8 mouse cellular contexts compared by ENCODE assay signal in genomic region chr2:36090853-36091741, GRCm38 (mm10). TPM values are rescaled to one million over a fixed set of nuclear protein-coding genes. Genes with fewer than 3 reads are reported as not detected.
DNase-seq lines count a peak whose midpoint lies in the region; ATAC-seq and TF ChIP-seq lines count a peak whose summit lies in the region.

No protein-coding gene starts in this region.

- WGBS in lung, adult 2 months, result 23% methylated on average over 70 of the region's 70 CpGs
- WGBS in neural tube, embryonic 15.5 days, result 1% methylated on average over 70 of the region's 70 CpGs

- TF ChIP-seq POLR2A in lung, adult 2 months (IDR thresholded peaks at IDR 0.05; ENCODE audit: borderline replicate concordance, extremely low read depth, low read depth, low read length), result no peak

- peak; percentile 22 to 46 for DNase-seq in heart, adult 18-20 months
- DNase-seq in heart, adult 9 months (ENCODE audit: low spot score in 2 of 2), result no peak
- peak; percentile 69 for DNase-seq in gastrocnemius, adult 2 months
- DNase-seq in kidney, adult 11 months, result peak; percentile 61
- peak; percentile 21 for DNase-seq in lung, adult 2 months
- DNase-seq in thymus, postnatal 4 days, result peak; percentile 80

- H3K27ac ChIP-seq in brown adipose tissue, adult 24 weeks (replicated peaks; ENCODE audit: low read depth, low read length), result no peak overlapping the region
- no peak overlapping the region for H3K27ac ChIP-seq in gastrocnemius, adult 2 months
- no peak overlapping the region for H3K27ac ChIP-seq in neural tube, embryonic 15.5 days (replicated peaks)

- H3K4me3 ChIP-seq in brown adipose tissue, adult 24 weeks (ENCODE audit: insufficient read depth, low read depth, low read length), result peak overlapping the region; percentile 27
- peak overlapping the region; percentile 65 for H3K4me3 ChIP-seq in gastrocnemius, adult 2 months
- no peak overlapping the region for H3K4me3 ChIP-seq in lung, adult 2 months (replicated peaks; ENCODE audit: extremely low read depth, low read depth, low read length)
- peak overlapping the region; percentile 38 for H3K4me3 ChIP-seq in neural tube, embryonic 15.5 days (replicated peaks)

- TF ChIP-seq CTCF in gastrocnemius, adult 2 months (IDR thresholded peaks at IDR 0.05), result no peak
- no peak for TF ChIP-seq CTCF in lung, adult 2 months (IDR thresholded peaks at IDR 0.05; ENCODE audit: insufficient read depth, low read length)

- H3K9ac ChIP-seq in neural tube, embryonic 15.5 days (replicated peaks), result no peak overlapping the region

- H3K27me3 ChIP-seq in neural tube, embryonic 15.5 days (replicated peaks), result peaks cover 99% of the 10 kb centered on the region

- H3K4me2 ChIP-seq in neural tube, embryonic 15.5 days, result peak overlapping the region; percentile 73

- peaks cover 4% of the 10 kb centered on the region; the same call in 1 of the 2 replicates for H3K4me1 ChIP-seq in brown adipose tissue, adult 24 weeks (ENCODE audit: control insufficient read depth, insufficient read depth, insufficient read length, low read length)
- H3K4me1 ChIP-seq in lung, adult 2 months (ENCODE audit: control insufficient read depth, insufficient read depth, low read length), result 0 out of 2 replicates have a peak, but pooled peaks cover 2% of the 10 kb centered on the region
- H3K4me1 ChIP-seq in neural tube, embryonic 15.5 days, result peaks cover 23% of the 10 kb centered on the region

- intact Hi-C loops in gastrocnemius, adult 2 months (cut with DNase I), result loop anchor here (5.0 kb wide), 1 partner anchor 44 kb away; the partner anchor contains the start of genes Morn5 and Ndufa8

- H3K36me3 ChIP-seq in neural tube, embryonic 15.5 days, result no peaks in the 10 kb centered on the region

- ATAC-seq in neural tube, embryonic 15.5 days (ENCODE audit: low FRiP score), result peak; percentile 43

- no peaks in the 10 kb centered on the region for H3K9me3 ChIP-seq in neural tube, embryonic 15.5 days (replicated peaks)

RNA-seq across cellular contexts. Expression of gene Lhx6, which starts 14.1 kb away (rescaled TPM):
- total RNA-seq in heart, adult 18-20 months (2021), result 1 to 10 TPM; 1.6 to 1.7 TPM
- polyA plus RNA-seq in brown adipose tissue, adult 24 weeks (2012; ENCODE audit: insufficient read depth, insufficient read length, missing spikeins), result 0.46 and 0.95 TPM in 2 replicates
- total RNA-seq in gastrocnemius, adult 2 months (2021), result 1 to 10 TPM; 1.6 to 2.6 TPM
- polyA plus RNA-seq in lung, adult 2 months (2012; rRNA removed), result 1.8 and 3.6 TPM in 2 replicates
- 0.67 and 1.2 TPM in 2 replicates for polyA plus RNA-seq in neural tube, embryonic 15.5 days (2015; fragmentation: Nextera tagmentation; extraction: Ambion mirVana)

RNA-seq across cellular contexts. Expression of gene Morn5, which starts 41.8 kb away (rescaled TPM):
- not detected for total RNA-seq in heart, adult 18-20 months (2021)
- not detected in 2 replicates for polyA plus RNA-seq in brown adipose tissue, adult 24 weeks (2012; ENCODE audit: insufficient read depth, insufficient read length, missing spikeins)
- total RNA-seq in gastrocnemius, adult 2 months (2021), result not detected
- 3.0 and 4.4 TPM in 2 replicates for polyA plus RNA-seq in lung, adult 2 months (2012; rRNA removed)
- 1.3 and 1.4 TPM in 2 replicates for polyA plus RNA-seq in neural tube, embryonic 15.5 days (2015; fragmentation: Nextera tagmentation; extraction: Ambion mirVana)

RNA-seq across cellular contexts. Expression of gene Ndufa8, which starts 41.9 kb away (rescaled TPM):
- 100 to 1,000 TPM; 687 to 800 TPM for total RNA-seq in heart, adult 18-20 months (2021)
- 607 and 660 TPM in 2 replicates for polyA plus RNA-seq in brown adipose tissue, adult 24 weeks (2012; ENCODE audit: insufficient read depth, insufficient read length, missing spikeins)
- total RNA-seq in gastrocnemius, adult 2 months (2021), result 100 to 1,000 TPM; 298 to 413 TPM
- polyA plus RNA-seq in lung, adult 2 months (2012; rRNA removed), result 52.3 and 56.0 TPM in 2 replicates
- 337 and 374 TPM in 2 replicates for polyA plus RNA-seq in neural tube, embryonic 15.5 days (2015; fragmentation: Nextera tagmentation; extraction: Ambion mirVana)

RNA-seq across cellular contexts. Expression of gene Mrrf, which starts 45.1 kb away (rescaled TPM):
- 10 to 100 TPM; 38.6 to 44.5 TPM for total RNA-seq in heart, adult 18-20 months (2021)
- 32.9 and 33.1 TPM in 2 replicates for polyA plus RNA-seq in brown adipose tissue, adult 24 weeks (2012; ENCODE audit: insufficient read depth, insufficient read length, missing spikeins)
- 10 to 100 TPM; 15.8 to 16.7 TPM for total RNA-seq in gastrocnemius, adult 2 months (2021)
- 18.2 and 24.5 TPM in 2 replicates for polyA plus RNA-seq in lung, adult 2 months (2012; rRNA removed)
- polyA plus RNA-seq in neural tube, embryonic 15.5 days (2015; fragmentation: Nextera tagmentation; extraction: Ambion mirVana), result 20.0 and 27.1 TPM in 2 replicates

RNA-seq across cellular contexts. Expression of gene Rbm18, which starts 45.5 kb away (rescaled TPM):
- total RNA-seq in heart, adult 18-20 months (2021), result 10 to 100 TPM; 34.5 to 34.9 TPM
- 20.0 and 23.1 TPM in 2 replicates for polyA plus RNA-seq in brown adipose tissue, adult 24 weeks (2012; ENCODE audit: insufficient read depth, insufficient read length, missing spikeins)
- total RNA-seq in gastrocnemius, adult 2 months (2021), result 10 to 100 TPM; 31.9 to 33.5 TPM
- polyA plus RNA-seq in lung, adult 2 months (2012; rRNA removed), result 10.6 and 14.5 TPM in 2 replicates
- 105 and 112 TPM in 2 replicates for polyA plus RNA-seq in neural tube, embryonic 15.5 days (2015; fragmentation: Nextera tagmentation; extraction: Ambion mirVana)

Comparison
In these comparisons a context has a peak if more than half of its experiments do, and no peak if none do; other contexts are left out.
1. DNase-seq: peak in heart, adult 18-20 months (2 of 2), gastrocnemius, adult 2 months (single experiment), kidney, adult 11 months (single experiment), lung, adult 2 months (single experiment) and thymus, postnatal 4 days (single experiment); none in heart, adult 9 months (0 of 2).